Mouse (Mus musculus) embryonic facial prominence, embryonic 11.5 days (tissue): Measurements from ENCODE around the gene Itga10. TPM values are rescaled to one million over a fixed set of nuclear protein-coding genes. Genes with fewer than 3 reads are reported as not detected.
"Not testable (repeated sequence)": the region's sequence is repeated elsewhere in the genome, so short reads cannot be mapped to it uniquely, and the experiment has no call there.

Source experiments
- ATAC-seq: fragments of 200-750 bp; cut with Nextera tagmentation; replicated peaks from 2 replicates; pipeline ENCODE4 v1.8.0; 2017; ENCODE audit warnings: low read depth; ENCODE audit not compliant: insufficient number of reproducible peaks, low FRiP score, low TSS enrichment
- DNase-seq: peaks from one replicate; pipeline ENCODE4 v3.0.0-alpha.2; 2015; ENCODE audit warnings: low spot score
- H3K27ac ChIP-seq: fragments of 300-500 bp; sonication (generic); replicated peaks from 2 replicates; pipeline ENCODE4 v1.5.1; 2014; ENCODE audit warnings: mild to moderate bottlenecking, low read depth, low read length, control low read depth
- H3K27me3 ChIP-seq: fragments of 300-500 bp; sonication (generic); 2 replicates; pipeline ENCODE4 v1.6.1; 2014; ENCODE audit warnings: mild to moderate bottlenecking, low read length, moderate library complexity, mixed read lengths; ENCODE audit not compliant: control insufficient read depth, insufficient read depth
- H3K36me3 ChIP-seq: fragments of 300-500 bp; sonication (generic); replicated peaks from 2 replicates; pipeline ENCODE4 v1.6.1; 2014; ENCODE audit warnings: low read depth, mild to moderate bottlenecking, low read length, moderate library complexity, mixed read lengths; ENCODE audit not compliant: control insufficient read depth, insufficient read depth
- H3K4me1 ChIP-seq: fragments of 300-500 bp; sonication (generic); 2 replicates; pipeline ENCODE4 v1.6.1; 2014; ENCODE audit warnings: low read length, mixed read lengths; ENCODE audit not compliant: control insufficient read depth, insufficient read depth
- H3K4me2 ChIP-seq: fragments of 300-500 bp; sonication (generic); 2 replicates; pipeline ENCODE4 v1.6.1; 2014; ENCODE audit warnings: low read depth, mild to moderate bottlenecking, control low read depth, low read length, moderate library complexity
- H3K4me3 ChIP-seq: fragments of 300-500 bp; sonication (generic); 2 replicates; pipeline ENCODE4 v1.5.1; 2014; ENCODE audit warnings: low read depth, low read length, control low read depth
- H3K9ac ChIP-seq: fragments of 300-500 bp; sonication (generic); replicated peaks from 2 replicates; pipeline ENCODE4 v1.6.1; 2014; ENCODE audit warnings: mild to moderate bottlenecking, control low read depth, low read length
- H3K9me3 ChIP-seq: fragments of 300-500 bp; sonication (generic); replicated peaks from 2 replicates; pipeline ENCODE4 v1.6.1; 2016; ENCODE audit warnings: mild to moderate bottlenecking, low read length, inconsistent platforms, mixed read lengths; ENCODE audit not compliant: control insufficient read depth
- WGBS: fragments of 180-500 bp; shearing (Covaris S2); extraction: QIAGEN DNeasy Blood & Tissue Kit; methylation state at CpG from one replicate; pipeline ENCODE4 v1.1.7; 2014; 5-methylcytosine and 5-hydroxymethylcytosine counted together
- polyA plus RNA-seq: library from polyadenylated mRNA; unstranded; fragments of >200 nt; fragmentation: Nextera tagmentation; extraction: Ambion mirVana; gene quantifications from 2 replicates; pipeline ENCODE4 v1.2.1, GENCODE M21; 2014

Itga10 gene
- polyA plus RNA-seq, 1 experiment from 2014 or later: 0.59 TPM

DNA sequence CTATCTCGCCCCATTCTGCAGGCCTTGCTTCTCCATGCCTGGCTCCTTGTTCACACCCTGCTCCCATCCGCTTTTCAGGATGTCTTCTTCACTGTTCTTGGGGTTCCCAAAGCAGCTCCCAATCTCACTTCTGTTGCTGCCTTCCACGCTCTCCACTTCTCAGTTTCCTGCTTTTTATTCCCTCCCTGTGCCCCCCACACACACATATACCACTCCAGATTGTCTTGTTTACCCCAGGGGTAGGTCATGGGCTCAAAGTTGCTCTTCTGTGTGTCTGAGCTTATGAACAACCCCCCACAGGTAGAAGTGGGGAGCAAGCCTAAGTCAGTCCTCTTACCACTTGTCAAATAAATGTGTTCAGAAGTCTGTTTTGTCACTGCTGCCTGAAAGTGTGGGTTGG, 46.0 kb upstream of the Itga10 start:
- Histone ChIP-seq H3K9me3 (no peaks in the 10 kb centered on the region), H3K27ac (no peak overlapping the region), H3K36me3 (no peaks in the 10 kb centered on the region), H3K4me1 (peaks cover 6% of the 10 kb centered on the region), H3K4me3 (no peak overlapping the region), H3K9ac (no peak overlapping the region), H3K4me2 (no peak overlapping the region), H3K27me3 (peaks cover 13% of the 10 kb centered on the region)
- 54% methylated on average over 3 of the region's 3 CpGs for WGBS
- DNase-seq: no peak
- ATAC-seq: no peak

DNA sequence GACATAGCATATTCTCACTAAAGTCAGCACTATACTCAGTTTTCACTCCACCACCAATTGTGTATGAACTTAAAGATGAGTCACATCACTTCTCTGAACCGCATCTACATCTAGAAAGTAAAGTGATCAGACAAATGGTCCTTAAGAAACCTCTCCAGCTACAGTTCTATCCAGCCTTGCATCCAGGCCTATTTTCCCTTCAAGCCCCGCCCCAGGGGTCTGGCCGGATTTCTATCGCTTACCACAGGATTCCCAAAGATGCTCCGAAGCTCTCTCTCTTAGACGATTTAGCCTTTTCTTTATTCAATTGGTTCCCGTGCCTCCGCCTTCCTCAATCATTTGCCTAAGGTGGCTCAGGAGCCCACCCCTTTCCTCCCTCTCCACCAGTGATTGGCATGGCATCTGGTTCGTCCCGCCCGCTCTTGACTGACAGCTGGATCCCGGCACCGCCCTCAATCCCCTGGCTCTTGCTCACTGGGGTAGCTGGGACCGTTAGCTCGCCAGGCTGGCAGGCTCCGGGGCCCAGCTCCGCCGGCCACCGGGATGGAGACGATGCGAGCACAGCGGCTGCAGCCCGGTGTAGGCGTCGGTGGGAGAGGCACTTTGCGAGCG, 44.6 kb upstream of the Itga10 start, which contains the start of gene Lix1l:
Lix1l (plus strand) TSS at position 511 of the 612 bp plus-strand sequence.
- Histone ChIP-seq H3K36me3 (no peaks in the 10 kb centered on the region), H3K27ac (peak within 1 kb of the TSS; percentile 74), H3K4me2 (peak within 1 kb of the TSS; percentile 60), H3K9ac (peak within 1 kb of the TSS; percentile 73), H3K4me3 (peak within 1 kb of the TSS; percentile 63), H3K27me3 (peaks cover 9% of the 10 kb centered on the region; the same call in 1 of the 2 replicates), H3K9me3 (no peaks in the 10 kb centered on the region), H3K4me1 (peaks cover 6% of the 10 kb centered on the region)
- ATAC-seq: peak; percentile 95
- peak; percentile 98 for DNase-seq
- under 1% methylated on average over 27 of the region's 27 CpGs for WGBS

DNA sequence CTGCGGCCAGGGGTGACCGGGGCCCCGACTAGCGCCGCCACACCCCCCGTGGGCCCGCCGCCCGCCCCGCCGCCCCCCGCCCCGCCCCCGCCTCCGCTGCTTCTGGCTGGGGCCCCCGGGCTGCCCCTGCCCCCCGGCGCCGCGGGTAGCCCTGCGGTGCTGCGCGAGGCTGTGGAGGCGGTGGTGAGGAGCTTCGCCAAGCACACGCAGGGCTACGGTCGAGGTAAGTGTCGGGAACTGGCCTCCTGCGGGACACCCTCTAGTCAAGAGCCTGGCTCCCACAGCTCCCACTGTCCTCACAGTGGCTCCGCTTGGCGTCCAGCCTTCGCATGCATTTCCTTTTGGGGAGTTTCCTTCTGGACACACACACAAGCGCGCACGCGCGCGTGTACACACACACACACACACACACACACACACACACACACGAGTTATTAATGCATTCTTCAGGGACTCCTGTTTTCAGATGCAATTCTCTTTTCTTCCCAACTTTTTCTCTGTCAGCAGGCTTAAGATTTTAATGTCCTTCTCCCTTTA, 44.1 kb upstream of the Itga10 start:
- WGBS: under 1% methylated on average over 18 of the region's 40 CpGs
- H3K9me3 ChIP-seq: no peaks in the 10 kb centered on the region
- ATAC-seq (peak; percentile 59), DNase-seq (peak; percentile 73)
- peak overlapping the region; percentile 73 for H3K9ac ChIP-seq
- peaks cover 5% of the 10 kb centered on the region for H3K4me1 ChIP-seq
- H3K36me3 ChIP-seq: no peaks in the 10 kb centered on the region
- peak overlapping the region; percentile 63 for H3K4me3 ChIP-seq
- peak overlapping the region; percentile 60 for H3K4me2 ChIP-seq
- H3K27ac ChIP-seq: peak overlapping the region; percentile 74
- peaks cover 9% of the 10 kb centered on the region; the same call in 1 of the 2 replicates for H3K27me3 ChIP-seq

DNA sequence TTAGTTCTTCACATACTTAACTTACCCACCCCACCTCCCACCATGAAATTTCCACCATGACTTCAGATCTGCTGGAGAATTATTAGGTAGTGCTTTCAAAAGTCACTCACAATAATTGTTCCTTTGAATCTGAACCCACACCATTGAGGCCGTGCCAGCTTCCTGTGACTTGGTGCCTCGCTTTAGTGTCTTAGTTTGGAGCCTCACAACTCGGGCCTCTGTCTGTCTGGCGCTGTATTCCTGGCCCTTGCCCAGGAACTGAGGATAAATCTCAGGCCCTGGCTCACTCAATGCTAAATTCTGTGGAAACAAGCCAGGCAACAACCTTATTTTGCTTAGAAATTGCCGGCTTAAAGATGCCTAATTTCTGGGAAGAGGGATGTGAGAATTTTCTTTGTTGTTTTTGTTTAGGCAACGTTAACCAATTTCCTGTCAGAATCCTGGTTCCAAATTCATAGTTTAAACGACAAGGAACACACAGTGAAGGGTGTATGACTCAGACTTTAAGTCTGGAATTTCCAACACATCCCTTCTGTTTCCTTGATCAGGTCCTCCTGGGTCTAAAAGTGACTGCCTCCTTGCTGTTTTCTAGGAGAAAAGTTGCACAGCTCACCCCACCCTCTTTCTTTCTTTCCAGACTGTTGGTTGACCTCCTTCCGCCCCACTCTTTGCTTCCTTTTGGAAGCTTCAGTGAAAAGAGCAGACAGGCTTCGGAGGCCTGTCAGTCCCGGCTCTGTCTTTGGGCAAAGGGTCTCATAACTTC, 43.3 kb upstream of the Itga10 start:
- Histone ChIP-seq H3K9me3 (no peaks in the 10 kb centered on the region), H3K36me3 (no peaks in the 10 kb centered on the region), H3K9ac (peak overlapping the region; percentile 73), H3K4me3 (peak overlapping the region; percentile 63), H3K27me3 (peaks cover 5% of the 10 kb centered on the region; the same call in 1 of the 2 replicates), H3K4me2 (peak overlapping the region; percentile 60), H3K4me1 (no peaks in the 10 kb centered on the region; the same call in 1 of the 2 replicates), H3K27ac (0 out of 2 replicates have a peak overlapping the region, but pooled peaks have one; percentile 74)
- DNase-seq: no peak
- WGBS: 26% methylated on average over 10 of the region's 10 CpGs
- no peak for ATAC-seq

DNA sequence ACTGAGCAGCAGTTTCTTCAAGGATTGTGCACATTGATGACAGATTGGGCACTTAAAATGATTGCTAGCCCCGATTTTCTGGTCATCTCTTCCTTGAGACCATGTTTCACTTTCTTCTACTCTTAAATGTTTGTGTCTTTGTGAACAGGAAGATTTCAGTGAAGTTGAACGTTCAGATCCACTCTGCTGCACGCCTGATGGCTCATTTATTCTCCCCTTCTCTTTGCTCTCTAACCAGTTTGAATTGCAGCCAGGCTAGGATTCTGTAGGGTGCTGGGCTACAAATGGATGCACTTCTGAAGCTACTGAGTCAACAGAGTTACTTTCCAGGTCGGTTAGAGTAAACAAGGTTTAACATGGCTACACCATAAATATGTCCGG, 42.7 kb upstream of the Itga10 start:
- DNase-seq: no peak
- Histone ChIP-seq H3K4me2 (peak overlapping the region; percentile 60), H3K4me3 (peak overlapping the region; percentile 63), H3K9me3 (no peaks in the 10 kb centered on the region), H3K27ac (no peak overlapping the region), H3K27me3 (peaks cover 5% of the 10 kb centered on the region; the same call in 1 of the 2 replicates), H3K9ac (peak overlapping the region; percentile 73), H3K4me1 (no peaks in the 10 kb centered on the region; the same call in 1 of the 2 replicates), H3K36me3 (no peaks in the 10 kb centered on the region)
- ATAC-seq: no peak
- 56% methylated on average over 5 of the region's 5 CpGs for WGBS

DNA sequence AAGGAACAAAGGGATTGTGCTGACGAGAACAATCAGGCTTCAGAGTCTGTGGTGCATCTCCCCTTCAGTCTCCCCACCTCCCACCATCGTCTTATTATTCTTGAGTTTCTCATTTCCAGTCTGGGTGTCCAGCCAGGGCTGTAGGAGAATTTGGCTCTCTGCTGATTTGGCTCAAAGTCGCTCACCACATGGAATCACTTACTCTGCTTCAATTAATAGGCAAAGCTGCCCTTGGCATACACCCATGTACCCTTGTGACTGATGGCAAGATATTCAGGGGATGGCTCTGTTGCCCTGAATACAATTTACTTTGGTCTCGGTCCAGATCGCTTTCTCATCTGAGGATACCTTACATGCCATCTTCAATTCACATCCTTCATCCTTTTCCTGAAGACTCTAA, 42.1 kb upstream of the Itga10 start:
- Histone ChIP-seq H3K4me2 (peak overlapping the region; percentile 60), H3K4me1 (no peaks in the 10 kb centered on the region; the same call in 1 of the 2 replicates), H3K9ac (peak overlapping the region; percentile 15; the same call in 1 of the 2 replicates), H3K9me3 (no peaks in the 10 kb centered on the region), H3K36me3 (no peaks in the 10 kb centered on the region), H3K4me3 (peak overlapping the region; percentile 63; the same call in 1 of the 2 replicates), H3K27me3 (peaks cover 5% of the 10 kb centered on the region; the same call in 1 of the 2 replicates), H3K27ac (no peak overlapping the region)
- ATAC-seq (no peak), DNase-seq (peak; percentile 28)
- 53% methylated on average over 5 of the region's 5 CpGs for WGBS

DNA sequence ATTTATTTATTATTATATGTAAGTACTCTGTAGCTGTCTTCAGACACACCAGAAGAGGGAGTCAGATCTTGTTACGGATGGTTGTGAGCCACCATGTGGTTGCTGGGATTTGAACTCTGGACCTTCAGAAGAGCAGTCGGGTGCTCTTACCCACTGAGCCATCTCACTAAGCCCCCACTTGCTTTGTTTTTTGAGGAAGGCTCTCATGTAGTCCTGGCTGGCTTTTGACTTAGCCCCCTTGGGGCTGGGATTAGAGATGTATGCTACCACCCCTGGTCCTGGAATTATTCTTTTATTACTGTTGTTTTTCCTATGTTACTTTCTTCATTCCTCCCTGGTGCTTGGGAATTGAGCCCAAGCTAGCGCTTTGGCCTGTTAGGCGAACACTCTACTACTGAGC, 39.4 kb upstream of the Itga10 start:
- H3K9ac ChIP-seq, H3K4me1 ChIP-seq, DNase-seq, H3K9me3 ChIP-seq, ATAC-seq, H3K27ac ChIP-seq, H3K4me3 ChIP-seq, H3K27me3 ChIP-seq, H3K36me3 ChIP-seq, H3K4me2 ChIP-seq: not testable (repeated sequence)
- 92% methylated on average over 3 of the region's 4 CpGs for WGBS
